Mouse (Mus musculus) embryonic facial prominence, embryonic 13.5 days (tissue): ENCODE measurements around the gene Aff3. TPM values are rescaled to one million over a fixed set of nuclear protein-coding genes. Genes with fewer than 3 reads are reported as not detected.

Source experiments
- ATAC-seq: fragments of 200-750 bp; cut with Nextera tagmentation; 2 replicates; pipeline ENCODE4 v1.8.0; 2017; ENCODE audit warnings: low read depth; ENCODE audit not compliant: insufficient number of reproducible peaks, insufficient read depth, low FRiP score, low TSS enrichment
- H3K27ac ChIP-seq: fragments of 300-500 bp; sonication (generic); 2 replicates; pipeline ENCODE4 v1.5.1; 2015; ENCODE audit warnings: moderate library complexity, mild to moderate bottlenecking, inconsistent platforms
- H3K27me3 ChIP-seq: fragments of 300-500 bp; sonication (generic); 2 replicates; pipeline ENCODE4 v1.6.1; 2015; ENCODE audit warnings: mild to moderate bottlenecking, inconsistent platforms
- H3K36me3 ChIP-seq: fragments of 300-500 bp; sonication (generic); 2 replicates; pipeline ENCODE4 v1.6.1; 2015; ENCODE audit warnings: mild to moderate bottlenecking, inconsistent platforms
- H3K4me1 ChIP-seq: fragments of 300-500 bp; sonication (generic); 2 replicates; pipeline ENCODE4 v1.6.1; 2015; ENCODE audit warnings: inconsistent platforms
- H3K4me2 ChIP-seq: fragments of 300-500 bp; sonication (generic); 2 replicates; pipeline ENCODE4 v1.6.1; 2015; ENCODE audit warnings: moderate library complexity, mild to moderate bottlenecking, inconsistent platforms
- H3K4me3 ChIP-seq: fragments of 300-500 bp; sonication (generic); 2 replicates; pipeline ENCODE4 v1.5.1; 2015; ENCODE audit warnings: mild to moderate bottlenecking, inconsistent platforms
- H3K9ac ChIP-seq: fragments of 300-500 bp; sonication (generic); 2 replicates; pipeline ENCODE4 v1.6.1; 2015; ENCODE audit warnings: mild to moderate bottlenecking, inconsistent platforms
- H3K9me3 ChIP-seq: fragments of 300-500 bp; sonication (generic); 2 replicates; pipeline ENCODE4 v1.6.1; 2016; ENCODE audit warnings: inconsistent platforms
- WGBS: fragments of 180-500 bp; shearing (Covaris S2); methylation state at CpG from one replicate; pipeline ENCODE4 v1.1.7; 2015; ENCODE audit warnings: mixed read lengths; 5-methylcytosine and 5-hydroxymethylcytosine counted together
- polyA plus RNA-seq: library from polyadenylated mRNA; unstranded; fragments of >200 nt; fragmentation: Nextera tagmentation; extraction: Ambion mirVana; gene quantifications from 2 replicates; pipeline ENCODE4 v1.2.1, GENCODE M21; 2015

Gene Aff3
- polyA plus RNA-seq, 1 experiment from 2014 or later, result 12.0 TPM

GRCm38 (mm10) chr1:38591194-38591593 lies 73.6 kb downstream of the Aff3 start:
- 0 out of 2 replicates have a peak, but pooled peaks cover 5% of the 10 kb centered on the region for H3K36me3 ChIP-seq
- H3K9ac ChIP-seq, result no peak overlapping the region
- H3K27me3 ChIP-seq, result no peaks in the 10 kb centered on the region
- no peak overlapping the region for H3K4me3 ChIP-seq
- no peak for ATAC-seq
- H3K4me2 ChIP-seq, result no peak overlapping the region
- H3K4me1 ChIP-seq, result peaks cover 17% of the 10 kb centered on the region
- H3K9me3 ChIP-seq, result no peaks in the 10 kb centered on the region
- WGBS, result 79% methylated on average over 8 of the region's 8 CpGs
- H3K27ac ChIP-seq, result no peak overlapping the region

DNA sequence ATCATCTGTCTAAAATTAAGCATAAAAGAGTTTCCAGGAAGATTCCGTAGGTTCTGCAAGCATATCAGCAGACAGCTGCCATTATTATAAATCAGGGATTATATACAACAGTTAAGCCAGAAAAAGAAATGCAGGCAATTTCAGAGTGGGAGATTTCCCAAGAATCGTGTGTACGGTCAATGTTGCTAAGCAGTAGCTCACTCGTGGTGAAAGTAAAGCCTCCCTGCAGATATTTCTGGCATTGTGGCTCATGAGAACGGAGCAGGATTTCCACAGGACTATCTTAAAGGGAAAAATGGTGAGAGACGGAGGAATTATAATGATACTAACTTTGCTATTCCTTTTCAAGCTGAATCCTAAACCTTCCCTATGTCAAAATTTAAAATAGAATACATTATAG lies 76.0 kb downstream of the Aff3 start:
- 76% methylated on average over 6 of the region's 6 CpGs for WGBS

GRCm38 (mm10) chr1:38582328-38582727 lies 82.4 kb downstream of the Aff3 start:
- H3K27me3 ChIP-seq, result no peaks in the 10 kb centered on the region
- H3K4me3 ChIP-seq, result no peak overlapping the region
- WGBS, result 80% methylated on average over 9 of the region's 9 CpGs
- H3K27ac ChIP-seq, result no peak overlapping the region
- no peak for ATAC-seq
- no peaks in the 10 kb centered on the region for H3K9me3 ChIP-seq
- no peaks in the 10 kb centered on the region for H3K36me3 ChIP-seq
- no peak overlapping the region for H3K9ac ChIP-seq
- no peak overlapping the region for H3K4me2 ChIP-seq
- H3K4me1 ChIP-seq, result peaks cover 22% of the 10 kb centered on the region

More for the DNA sequence above, 76.0 kb downstream of the Aff3 start:
- no peaks in the 10 kb centered on the region for H3K9me3 ChIP-seq
- no peak overlapping the region for H3K27ac ChIP-seq
- no peak overlapping the region for H3K9ac ChIP-seq
- H3K36me3 ChIP-seq, result no peaks in the 10 kb centered on the region
- H3K27me3 ChIP-seq, result no peaks in the 10 kb centered on the region
- H3K4me1 ChIP-seq, result peaks cover under 1% of the 10 kb centered on the region; the same call in 1 of the 2 replicates
- no peak overlapping the region for H3K4me3 ChIP-seq
- H3K4me2 ChIP-seq, result no peak overlapping the region
- ATAC-seq, result no peak

DNA sequence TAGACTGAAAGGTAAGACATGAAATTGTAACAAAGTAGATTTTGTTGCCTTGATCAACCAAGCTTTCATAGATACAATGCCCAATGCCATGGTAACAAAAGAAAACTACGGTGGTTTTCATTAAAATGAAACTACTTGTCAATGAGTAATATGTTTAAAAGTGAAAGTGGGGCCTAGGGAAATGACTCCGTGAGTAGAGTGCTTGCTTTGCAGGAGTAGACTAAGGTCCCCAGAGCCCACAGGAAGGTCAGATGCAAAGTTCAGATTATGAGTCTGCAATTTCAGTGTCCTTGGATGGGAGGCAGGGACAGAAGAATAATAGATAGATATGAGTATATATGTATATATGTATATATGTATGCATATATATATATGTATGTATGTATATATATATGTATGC lies 84.2 kb downstream of the Aff3 start:
- no peak overlapping the region for H3K4me2 ChIP-seq
- H3K4me3 ChIP-seq, result no peak overlapping the region
- no peak overlapping the region for H3K9ac ChIP-seq
- peaks cover 22% of the 10 kb centered on the region for H3K4me1 ChIP-seq
- H3K27ac ChIP-seq, result no peak overlapping the region
- H3K9me3 ChIP-seq, result no peaks in the 10 kb centered on the region
- no peaks in the 10 kb centered on the region for H3K36me3 ChIP-seq
- H3K27me3 ChIP-seq, result no peaks in the 10 kb centered on the region
- 92% methylated on average over 2 of the region's 2 CpGs for WGBS
- ATAC-seq, result no peak

- no peak overlapping the region for H3K4me2 ChIP-seq
- H3K9me3 ChIP-seq, result no peaks in the 10 kb centered on the region
- no peaks in the 10 kb centered on the region for H3K27me3 ChIP-seq
- no peak for ATAC-seq
- H3K9ac ChIP-seq, result no peak overlapping the region
- WGBS, result 34% methylated on average over 5 of the region's 5 CpGs
- no peak overlapping the region for H3K4me3 ChIP-seq
- H3K4me1 ChIP-seq, result peaks cover 28% of the 10 kb centered on the region
- no peaks in the 10 kb centered on the region for H3K36me3 ChIP-seq
- H3K27ac ChIP-seq, result no peak overlapping the region
Observed at GRCm38 (mm10) chr1:38578339-38578738, 86.4 kb downstream of the Aff3 start.

- ATAC-seq, result no peak
- Histone ChIP-seq H3K4me1 (peaks cover 35% of the 10 kb centered on the region), H3K36me3 (no peaks in the 10 kb centered on the region), H3K4me2 (no peak overlapping the region), H3K4me3 (no peak overlapping the region), H3K27ac (no peak overlapping the region), H3K27me3 (no peaks in the 10 kb centered on the region), H3K9ac (no peak overlapping the region), H3K9me3 (no peaks in the 10 kb centered on the region)
- WGBS, result 82% methylated on average over 3 of the region's 3 CpGs
Observed at GRCm38 (mm10) chr1:38567791-38568190, 97.0 kb downstream of the Aff3 start.

GRCm38 (mm10) chr1:38566101-38566678 lies 98.6 kb downstream of the Aff3 start:
- Histone ChIP-seq H3K4me2 (no peak overlapping the region), H3K9ac (no peak overlapping the region), H3K36me3 (no peaks in the 10 kb centered on the region), H3K27me3 (no peaks in the 10 kb centered on the region), H3K9me3 (no peaks in the 10 kb centered on the region), H3K4me3 (no peak overlapping the region), H3K4me1 (peaks cover 43% of the 10 kb centered on the region), H3K27ac (no peak overlapping the region)
- no peak for ATAC-seq
- WGBS, result 47% methylated on average over 9 of the region's 9 CpGs

- Histone ChIP-seq H3K4me3 (no peak overlapping the region), H3K27me3 (no peaks in the 10 kb centered on the region), H3K9me3 (no peaks in the 10 kb centered on the region), H3K4me2 (no peak overlapping the region), H3K4me1 (peaks cover 49% of the 10 kb centered on the region), H3K9ac (no peak overlapping the region), H3K36me3 (no peaks in the 10 kb centered on the region), H3K27ac (no peak overlapping the region)
- 50% methylated on average over 7 of the region's 7 CpGs for WGBS
- no peak for ATAC-seq
Observed at GRCm38 (mm10) chr1:38565295-38565777, 99.4 kb downstream of the Aff3 start.

- H3K4me1 ChIP-seq, result peaks cover 52% of the 10 kb centered on the region
Observed at GRCm38 (mm10) chr1:38562397-38563199, 102.2 kb downstream of the Aff3 start.

DNA sequence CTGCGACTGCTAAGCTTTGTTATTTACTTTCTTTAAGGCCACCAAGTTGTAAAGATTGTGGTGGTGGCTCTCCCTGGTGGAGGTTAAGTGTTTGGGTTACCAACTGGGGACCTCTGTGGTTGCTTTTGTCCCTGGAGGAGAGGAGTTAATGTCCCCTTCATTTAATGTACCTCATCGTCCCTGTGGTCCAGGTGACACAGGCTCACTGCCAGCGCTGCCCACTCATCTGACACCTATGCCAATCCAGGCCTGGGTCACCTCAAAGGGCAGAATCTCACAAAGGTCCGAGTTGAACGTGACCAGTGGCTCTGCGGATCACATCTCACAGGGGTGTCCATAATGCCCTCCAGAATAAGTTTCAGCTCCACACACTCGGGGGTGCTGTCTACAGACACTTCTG lies 103.4 kb downstream of the Aff3 start:
- H3K36me3 ChIP-seq, result no peaks in the 10 kb centered on the region
- H3K9me3 ChIP-seq, result no peaks in the 10 kb centered on the region
- no peak overlapping the region for H3K4me3 ChIP-seq
- no peaks in the 10 kb centered on the region for H3K27me3 ChIP-seq
- no peak overlapping the region for H3K9ac ChIP-seq
- no peak overlapping the region for H3K4me2 ChIP-seq
- 84% methylated on average over 7 of the region's 7 CpGs for WGBS
- peaks cover 48% of the 10 kb centered on the region for H3K4me1 ChIP-seq
- no peak overlapping the region for H3K27ac ChIP-seq
- ATAC-seq, result no peak

More at GRCm38 (mm10) chr1:38562397-38563199, 102.2 kb downstream of the Aff3 start:
- Histone ChIP-seq H3K27ac (no peak overlapping the region), H3K4me2 (no peak overlapping the region), H3K27me3 (no peaks in the 10 kb centered on the region), H3K36me3 (no peaks in the 10 kb centered on the region), H3K4me3 (no peak overlapping the region), H3K9me3 (no peaks in the 10 kb centered on the region), H3K9ac (no peak overlapping the region)
- no peak for ATAC-seq
- WGBS, result 40% methylated on average over 11 of the region's 11 CpGs

DNA sequence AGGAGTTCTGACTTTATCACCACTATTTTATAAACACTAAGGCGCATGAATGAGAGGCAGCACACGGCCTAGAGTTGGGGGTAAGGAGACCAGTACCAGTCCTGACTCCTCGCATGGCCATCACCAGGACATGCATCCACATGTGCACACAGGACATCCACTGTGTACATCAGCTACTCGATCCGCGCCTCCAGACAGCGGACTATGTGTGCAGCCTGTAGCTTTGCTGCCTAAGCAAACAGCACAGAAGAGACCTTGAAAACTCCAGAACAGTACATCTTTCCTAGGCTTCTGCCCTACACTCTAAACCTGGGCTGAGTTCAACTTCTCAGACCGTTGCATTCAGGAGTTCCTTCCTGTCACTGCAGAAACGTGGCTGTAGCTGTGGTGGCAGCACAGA lies 104.1 kb downstream of the Aff3 start:
- Histone ChIP-seq H3K4me2 (no peak overlapping the region), H3K4me3 (no peak overlapping the region), H3K4me1 (peaks cover 43% of the 10 kb centered on the region), H3K27ac (no peak overlapping the region), H3K9ac (no peak overlapping the region), H3K9me3 (no peaks in the 10 kb centered on the region), H3K27me3 (no peaks in the 10 kb centered on the region), H3K36me3 (no peaks in the 10 kb centered on the region)
- 81% methylated on average over 9 of the region's 9 CpGs for WGBS
- no peak for ATAC-seq

GRCm38 (mm10) chr1:38557615-38558014 lies 107.1 kb downstream of the Aff3 start:
- no peak overlapping the region for H3K27ac ChIP-seq
- no peaks in the 10 kb centered on the region for H3K36me3 ChIP-seq
- H3K9ac ChIP-seq, result no peak overlapping the region
- no peak overlapping the region for H3K4me3 ChIP-seq
- ATAC-seq, result no peak
- H3K4me2 ChIP-seq, result no peak overlapping the region
- H3K9me3 ChIP-seq, result no peaks in the 10 kb centered on the region
- WGBS, result 76% methylated on average over 8 of the region's 8 CpGs
- no peaks in the 10 kb centered on the region for H3K27me3 ChIP-seq
- peaks cover 36% of the 10 kb centered on the region for H3K4me1 ChIP-seq
